Mouse (Mus musculus): Measurements from ENCODE around the gene Fhl1.

The Fhl1 gene

GRCm38 (mm10) chrX:56731306-56732201, at the start of gene Fhl1:
Gene Fhl1 (plus strand): TSS chrX:56731787.
- in situ Hi-C loops (cut with MboI; ENCODE audit: low sequenced_read_pairs): no loop called here

- in situ Hi-C loops (cut with MboI; ENCODE audit: low sequenced_read_pairs): no loop called here
Measured at GRCm38 (mm10) chrX:56682156-56682720, 49.3 kb upstream of the Fhl1 start.

GRCm38 (mm10) chrX:56683521-56683920, 48.1 kb upstream of the Fhl1 start:
- in situ Hi-C loops (cut with MboI; ENCODE audit: low sequenced_read_pairs): no loop called here

- in situ Hi-C loops (cut with MboI; ENCODE audit: low sequenced_read_pairs): no loop called here
Measured at GRCm38 (mm10) chrX:56692554-56692953, 39.0 kb upstream of the Fhl1 start.

GRCm38 (mm10) chrX:56694539-56694938, 37.0 kb upstream of the Fhl1 start:
- in situ Hi-C loops (cut with MboI; ENCODE audit: low sequenced_read_pairs): no loop called here

GRCm38 (mm10) chrX:56697199-56697780, 34.3 kb upstream of the Fhl1 start:
- in situ Hi-C loops (cut with MboI; ENCODE audit: low sequenced_read_pairs): no loop called here

GRCm38 (mm10) chrX:56697886-56698285, 33.7 kb upstream of the Fhl1 start:
- in situ Hi-C loops (cut with MboI; ENCODE audit: low sequenced_read_pairs): no loop called here

GRCm38 (mm10) chrX:56701261-56701660, 30.3 kb upstream of the Fhl1 start:
- in situ Hi-C loops (cut with MboI; ENCODE audit: low sequenced_read_pairs): no loop called here

- in situ Hi-C loops (cut with MboI; ENCODE audit: low sequenced_read_pairs): no loop called here
Measured at GRCm38 (mm10) chrX:56703965-56704562, 27.5 kb upstream of the Fhl1 start.

GRCm38 (mm10) chrX:56708592-56709370, 22.8 kb upstream of the Fhl1 start:
- in situ Hi-C loops (cut with MboI; ENCODE audit: low sequenced_read_pairs): no loop called here

- in situ Hi-C loops (cut with MboI; ENCODE audit: low sequenced_read_pairs): no loop called here
Measured at GRCm38 (mm10) chrX:56710522-56710921, 21.1 kb upstream of the Fhl1 start.

GRCm38 (mm10) chrX:56712666-56713065, 18.9 kb upstream of the Fhl1 start:
- in situ Hi-C loops (cut with MboI; ENCODE audit: low sequenced_read_pairs): no loop called here

- in situ Hi-C loops (cut with MboI; ENCODE audit: low sequenced_read_pairs): no loop called here
Measured at GRCm38 (mm10) chrX:56722559-56722958, 9.0 kb upstream of the Fhl1 start.

- in situ Hi-C loops (cut with MboI; ENCODE audit: low sequenced_read_pairs): no loop called here
Measured at GRCm38 (mm10) chrX:56728507-56728906, 3.1 kb upstream of the Fhl1 start.

GRCm38 (mm10) chrX:56730828-56731305, 720 bp upstream of the Fhl1 start:
- in situ Hi-C loops (cut with MboI; ENCODE audit: low sequenced_read_pairs): no loop called here

GRCm38 (mm10) chrX:56732401-56732800, 814 bp downstream of the Fhl1 start:
- in situ Hi-C loops (cut with MboI; ENCODE audit: low sequenced_read_pairs): no loop called here

GRCm38 (mm10) chrX:56734436-56734835, 2.8 kb downstream of the Fhl1 start:
- in situ Hi-C loops (cut with MboI; ENCODE audit: low sequenced_read_pairs): no loop called here

- in situ Hi-C loops (cut with MboI; ENCODE audit: low sequenced_read_pairs): no loop called here
Measured at GRCm38 (mm10) chrX:56736226-56736625, 4.6 kb downstream of the Fhl1 start.

GRCm38 (mm10) chrX:56737848-56738554, 6.4 kb downstream of the Fhl1 start:
- in situ Hi-C loops (cut with MboI; ENCODE audit: low sequenced_read_pairs): no loop called here

GRCm38 (mm10) chrX:56741428-56741827, 9.8 kb downstream of the Fhl1 start:
- in situ Hi-C loops (cut with MboI; ENCODE audit: low sequenced_read_pairs): no loop called here

Data from CH12F3 (cell line).